Mouse (Mus musculus) spleen, adult 2 months (tissue): ENCODE measurements around the gene Idh2.

ENCODE experiments used
- CTCF ChIP-seq: fragments of 200-500 bp; IDR thresholded peaks from 2 replicates; pipeline ENCODE4 v1.5.1; 2011; ENCODE audit warnings: mild to moderate bottlenecking, inconsistent platforms; ENCODE audit not compliant: insufficient read depth, insufficient read length, insufficient replicate concordance; ENCODE audit errors: extremely low read depth
- POLR2A ChIP-seq: fragments of 200-500 bp; IDR thresholded peaks from 2 replicates; pipeline ENCODE4 v1.6.1; 2011; ENCODE audit warnings: low read depth, low read length, inconsistent platforms

DNA sequence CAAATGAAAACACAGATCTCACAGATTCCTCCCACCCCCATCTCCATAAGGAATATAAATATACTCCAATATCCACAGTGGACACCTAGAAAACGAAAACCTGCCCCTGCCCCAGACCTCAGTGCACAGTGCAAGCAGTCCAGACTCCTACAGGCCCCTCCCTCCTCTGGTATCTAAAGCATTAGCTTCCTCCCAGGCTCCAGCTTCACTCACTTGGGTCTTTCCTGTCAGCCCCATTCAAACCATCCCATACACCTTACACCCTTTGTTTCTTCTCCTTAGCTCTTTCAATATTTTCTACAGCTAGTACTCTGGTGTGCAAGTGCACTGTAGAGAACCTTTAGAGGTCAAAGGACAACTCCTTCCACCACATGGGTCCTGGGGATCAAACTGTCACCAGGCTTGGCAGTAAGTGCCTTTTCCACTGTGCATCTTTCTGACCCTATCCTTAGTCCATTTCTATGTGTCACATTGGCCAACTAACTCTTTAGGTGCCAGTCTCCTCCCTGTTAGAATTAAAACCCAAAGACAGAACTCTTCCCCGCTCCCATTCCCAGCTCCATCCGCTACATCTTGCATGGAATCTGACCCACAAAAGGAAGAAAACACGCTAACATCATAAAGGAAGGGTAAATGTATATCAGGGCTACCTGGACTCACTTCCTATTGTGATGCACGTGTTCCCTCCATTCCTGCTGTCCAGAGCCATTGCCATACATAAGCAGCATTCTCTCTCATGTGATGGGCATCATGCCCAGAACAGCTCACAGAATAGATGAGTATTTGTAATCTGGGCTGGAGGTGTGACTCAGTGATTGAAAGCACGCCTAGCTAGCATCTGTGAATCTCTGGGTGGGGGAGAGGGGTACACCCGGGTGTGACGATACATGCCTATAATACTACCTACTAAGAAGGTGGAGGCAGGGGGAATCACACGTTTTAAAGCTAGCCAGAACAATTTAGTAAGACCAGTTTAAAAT lies 3.8 kb downstream of the Idh2 start:
- TF ChIP-seq POLR2A (no peak), CTCF (no peak)
